Mouse (Mus musculus) urinary bladder, postnatal 36 days (tissue): Measurements from ENCODE around the gene Gm20388.
"Not testable (repeated sequence)": the region's sequence is repeated elsewhere in the genome, so short reads cannot be mapped to it uniquely, and the experiment has no call there.

ENCODE experiments used
- DNase-seq, 2 experiments: peaks; one replicate each; pipeline ENCODE4 v3.0.0; 2022; ENCODE audit warnings: low spot score in 2 of 2, mixed read lengths in 1 of 2

The Gm20388 gene

GRCm38 (mm10) chr8:123036956-123037355 lies 3126.3 kb downstream of the Gm20388 start:
- peak in 1 of 2 experiments; percentile 11 for DNase-seq

GRCm38 (mm10) chr8:123037487-123037886 lies 3126.8 kb downstream of the Gm20388 start:
- no peak for DNase-seq

GRCm38 (mm10) chr8:123038351-123038750 lies 3127.7 kb downstream of the Gm20388 start:
- no peak for DNase-seq

GRCm38 (mm10) chr8:123039376-123040109 lies 3128.9 kb downstream of the Gm20388 start:
- DNase-seq = no peak

GRCm38 (mm10) chr8:123040110-123040650 lies 3129.5 kb downstream of the Gm20388 start:
- no peak for DNase-seq

GRCm38 (mm10) chr8:123041008-123041773 lies 3130.6 kb downstream of the Gm20388 start:
- peak; percentile 39 to 62 for DNase-seq

- no peak for DNase-seq
Measured at GRCm38 (mm10) chr8:123041774-123042105, 3131.1 kb downstream of the Gm20388 start.

GRCm38 (mm10) chr8:123042158-123042973 lies 3131.7 kb downstream of the Gm20388 start, which contains the start of gene Ankrd11:
Gene Ankrd11, minus strand, starts transcription at chr8:123042277.
- DNase-seq = peak; percentile 98 to 100

- no peak for DNase-seq
Measured at GRCm38 (mm10) chr8:123042974-123043625, 3132.5 kb downstream of the Gm20388 start.

GRCm38 (mm10) chr8:123043941-123044340 lies 3133.3 kb downstream of the Gm20388 start:
- DNase-seq = no peak

GRCm38 (mm10) chr8:123044743-123045425 lies 3134.2 kb downstream of the Gm20388 start:
- not testable (repeated sequence) for DNase-seq

GRCm38 (mm10) chr8:123046706-123047105 lies 3136.1 kb downstream of the Gm20388 start:
- no peak for DNase-seq

GRCm38 (mm10) chr8:123047827-123048226 lies 3137.2 kb downstream of the Gm20388 start:
- no peak for DNase-seq

- DNase-seq = no peak
Measured at GRCm38 (mm10) chr8:123048402-123048801, 3137.8 kb downstream of the Gm20388 start.

GRCm38 (mm10) chr8:123051458-123051857 lies 3140.8 kb downstream of the Gm20388 start:
- DNase-seq = no peak

GRCm38 (mm10) chr8:123062721-123063120 lies 3152.1 kb downstream of the Gm20388 start, which contains the start of gene Spg7:
Gene Spg7, plus strand, starts transcription at chr8:123062942.
- no peak for DNase-seq

- no peak for DNase-seq
Measured at GRCm38 (mm10) chr8:123064072-123064471, 3153.4 kb downstream of the Gm20388 start.

GRCm38 (mm10) chr8:123064809-123065213 lies 3154.2 kb downstream of the Gm20388 start:
- DNase-seq = no peak

- peak; percentile 91 to 96 for DNase-seq
Measured at GRCm38 (mm10) chr8:123065214-123066100, 3154.8 kb downstream of the Gm20388 start.
